Mouse (Mus musculus): ENCODE results near the gene Sim1. TPM values are rescaled to one million over a fixed set of nuclear protein-coding genes. Genes with fewer than 3 reads are reported as not detected.

Gene Sim1
- not detected for total RNA-seq (2021)
- long read RNA-seq = 0 reads

DNA sequence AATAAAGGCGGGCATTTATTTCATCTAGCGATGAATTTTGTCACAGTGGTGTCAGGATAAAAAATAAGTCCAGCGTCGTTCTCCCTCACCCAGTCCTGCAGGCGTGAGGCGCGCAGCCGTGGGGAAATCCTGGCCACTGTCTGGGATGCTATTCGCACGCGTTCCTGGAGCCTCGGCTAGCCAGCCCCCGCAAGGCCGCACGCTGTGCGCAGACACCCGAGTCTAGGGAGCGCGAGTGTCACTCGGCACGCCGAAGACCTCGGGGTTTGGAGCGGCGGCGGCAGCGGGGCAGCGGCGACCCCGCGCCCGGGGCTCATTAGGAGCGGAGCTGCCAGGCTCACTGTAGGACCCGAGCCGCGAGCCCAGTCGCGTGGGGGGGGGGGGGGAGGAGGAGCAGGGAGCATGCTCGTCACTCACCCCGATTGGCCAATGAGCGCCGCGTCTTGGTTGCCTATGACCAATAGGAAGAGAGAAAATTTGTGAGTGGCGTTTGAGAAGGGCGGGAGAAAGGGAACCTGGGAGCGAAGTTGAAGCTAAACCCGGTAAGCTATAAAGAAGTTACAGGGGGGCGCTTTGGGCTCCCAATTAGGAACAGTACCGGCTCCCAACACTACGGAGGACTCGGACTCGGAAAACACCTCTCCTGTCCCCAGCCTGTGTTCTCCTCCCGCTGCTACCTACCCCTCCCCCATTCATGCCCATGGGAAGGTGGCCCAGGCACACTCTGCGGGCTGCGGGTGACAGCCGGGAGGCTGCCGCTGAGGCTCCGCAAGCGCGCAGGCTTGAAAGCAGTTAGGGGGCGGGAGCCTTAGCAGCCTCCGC is at the start of gene Sim1:
TSS of gene Sim1 (plus strand) at position 585 of the 822 bp plus-strand sequence.
- DNase-seq (ENCODE audit: low spot score in 2 of 2) = peak; percentile 69 to 76

- no peak for DNase-seq (ENCODE audit: low spot score in 2 of 2)
These were observed 26.4 kb upstream of the Sim1 start for GRCm38 (mm10) chr10:50868202-50868601.

DNA sequence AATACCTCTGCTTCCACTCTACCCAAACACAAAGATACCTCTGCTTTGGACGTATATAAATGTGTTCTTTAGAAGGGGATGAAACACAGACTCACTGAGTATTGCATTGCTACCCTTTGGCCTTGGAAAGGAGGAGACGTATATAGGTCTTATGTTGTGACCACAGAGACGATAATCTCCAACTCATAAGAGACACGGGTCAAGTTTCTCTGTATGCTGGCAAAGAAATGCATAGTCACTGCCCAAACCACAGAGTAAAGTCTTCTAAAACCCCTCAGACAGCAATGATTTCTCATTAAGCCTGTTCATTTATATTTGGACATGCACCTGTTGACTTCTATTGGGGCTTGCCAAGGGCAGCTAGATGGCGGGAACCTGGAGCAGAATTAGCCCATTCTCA is 17.6 kb upstream of the Sim1 start:
- no peak for DNase-seq (ENCODE audit: low spot score in 2 of 2)

DNA sequence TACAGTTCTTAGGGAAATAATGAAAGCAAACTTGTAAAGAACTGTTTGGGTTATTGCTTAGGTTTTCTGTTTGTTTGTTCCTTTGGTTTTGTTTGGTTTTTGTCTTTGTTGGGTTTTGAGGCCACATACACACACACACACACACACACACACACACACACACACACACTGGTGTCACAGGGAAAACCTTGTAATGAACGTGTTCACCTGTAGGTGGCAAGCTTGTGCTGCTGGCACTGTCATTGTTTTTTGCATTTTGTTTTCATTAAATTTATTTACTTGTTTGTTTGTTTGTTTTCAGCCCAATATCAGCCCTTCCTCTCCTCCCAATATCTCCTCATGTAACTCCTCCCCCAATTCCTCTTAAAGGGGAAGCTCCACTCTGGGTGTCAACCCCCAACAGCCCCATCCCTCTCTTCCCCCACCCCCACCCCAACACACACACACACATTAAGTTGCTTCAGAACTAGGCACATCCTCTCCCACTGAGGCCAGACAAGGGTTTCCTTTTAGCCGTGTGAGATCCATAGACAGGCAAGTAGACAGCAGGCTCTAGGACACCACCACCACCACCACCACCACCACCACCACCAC is 13.0 kb upstream of the Sim1 start:
- DNase-seq (ENCODE audit: low spot score in 2 of 2) = no peak

- DNase-seq (ENCODE audit: low spot score in 2 of 2) = no peak
These were observed 12.2 kb upstream of the Sim1 start for GRCm38 (mm10) chr10:50882366-50882765.

DNA sequence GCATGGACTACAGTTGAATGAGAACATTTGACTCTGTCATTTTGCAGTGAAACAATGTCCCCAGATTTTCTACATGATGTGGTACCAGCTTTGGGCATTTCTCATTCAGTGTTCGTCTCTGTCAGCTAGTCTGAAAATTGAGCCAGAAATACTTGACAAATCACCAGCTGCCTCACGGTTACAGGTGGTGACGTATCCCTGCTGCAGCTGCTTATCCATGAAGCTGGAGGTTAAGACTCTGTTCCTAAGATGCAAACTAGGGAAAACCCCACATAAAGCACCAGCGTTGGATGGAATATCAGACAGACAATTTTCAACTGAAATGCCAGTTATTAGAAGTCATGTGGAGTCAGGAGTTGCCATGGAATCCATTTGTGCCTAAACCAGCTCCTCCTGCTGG is 8.2 kb upstream of the Sim1 start:
- no peak for DNase-seq (ENCODE audit: low spot score in 2 of 2)

DNA sequence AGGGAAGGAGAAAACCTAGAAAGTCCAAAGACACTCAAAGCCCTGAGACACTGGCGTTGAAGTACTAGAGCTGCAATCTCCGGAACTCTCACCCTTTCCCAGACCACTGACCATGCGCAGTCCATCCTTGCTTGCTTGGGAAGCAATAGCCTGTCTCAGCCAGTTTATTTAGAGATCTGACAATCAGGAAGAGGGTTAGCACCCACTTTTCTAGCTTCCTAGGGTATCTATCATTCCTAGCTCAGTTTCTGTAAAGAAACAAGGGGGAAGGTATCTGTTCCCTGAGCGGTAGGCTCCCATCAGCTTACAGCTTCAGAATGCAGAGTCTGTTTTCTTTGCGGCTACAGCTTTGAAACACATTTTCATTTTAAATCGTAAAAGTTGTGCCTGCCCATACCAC is 3.9 kb upstream of the Sim1 start:
- DNase-seq (ENCODE audit: low spot score in 2 of 2) = no peak

- DNase-seq (ENCODE audit: low spot score in 2 of 2) = no peak
These were observed 2.5 kb upstream of the Sim1 start for GRCm38 (mm10) chr10:50891876-50892711.

GRCm38 (mm10) chr10:50892751-50893320 is 1.7 kb upstream of the Sim1 start:
- DNase-seq (ENCODE audit: low spot score in 2 of 2) = no peak

DNA sequence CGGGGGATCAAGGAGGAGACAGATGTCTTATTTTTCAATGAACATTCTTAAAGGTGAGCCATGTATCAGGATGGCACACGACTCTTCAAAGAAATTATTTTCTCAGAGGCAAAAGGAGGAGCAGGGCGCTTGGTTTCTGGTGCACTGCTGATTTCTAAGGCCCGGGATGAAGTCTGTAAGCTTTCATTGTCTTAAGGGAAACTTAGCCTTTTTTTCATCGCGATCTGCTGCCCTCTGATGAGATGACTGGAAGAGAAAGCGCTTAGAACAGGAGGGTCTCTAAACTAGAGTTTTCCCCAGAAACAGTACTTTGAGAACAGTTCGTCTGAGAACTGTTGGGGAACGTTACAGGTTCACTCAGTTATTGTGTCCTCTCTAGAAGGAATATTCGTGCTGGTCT is 1.0 kb upstream of the Sim1 start:
- DNase-seq (ENCODE audit: low spot score in 2 of 2) = no peak

- no peak for DNase-seq (ENCODE audit: low spot score in 2 of 2)
These were observed 687 bp downstream of the Sim1 start for GRCm38 (mm10) chr10:50895091-50895790.

- no peak for DNase-seq (ENCODE audit: low spot score in 2 of 2)
These were observed 1.6 kb downstream of the Sim1 start for GRCm38 (mm10) chr10:50895881-50896766.

DNA sequence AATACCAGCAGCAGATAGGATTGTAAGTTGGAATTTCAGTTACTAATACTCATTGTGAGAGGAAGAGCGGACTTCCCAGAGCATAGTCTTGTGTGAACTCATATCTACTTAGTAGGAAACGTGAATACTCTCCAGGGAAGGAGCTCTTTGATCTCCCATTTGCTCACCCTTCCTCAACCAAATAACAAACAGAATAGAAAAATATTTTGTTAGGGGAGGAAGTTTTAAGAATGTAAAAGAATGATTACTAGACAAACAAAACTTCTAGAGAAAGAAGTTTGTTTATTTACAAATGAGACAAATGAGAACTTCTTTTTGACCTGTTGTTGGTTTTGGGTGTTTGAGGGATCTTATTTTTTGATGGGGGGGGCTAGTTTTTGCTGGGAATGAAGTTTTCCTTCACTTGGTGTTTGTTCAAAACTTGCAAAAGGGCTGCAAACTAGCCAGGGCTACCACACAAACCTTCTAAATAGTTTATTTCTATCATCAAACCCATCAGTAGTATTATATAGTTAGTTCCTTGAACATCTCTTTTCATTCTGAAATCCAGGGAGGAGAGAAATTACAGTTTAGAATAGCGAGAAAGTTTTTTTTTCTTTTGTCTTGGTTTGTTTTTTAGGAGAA is 2.3 kb downstream of the Sim1 start:
- no peak for DNase-seq (ENCODE audit: low spot score in 2 of 2)

DNA sequence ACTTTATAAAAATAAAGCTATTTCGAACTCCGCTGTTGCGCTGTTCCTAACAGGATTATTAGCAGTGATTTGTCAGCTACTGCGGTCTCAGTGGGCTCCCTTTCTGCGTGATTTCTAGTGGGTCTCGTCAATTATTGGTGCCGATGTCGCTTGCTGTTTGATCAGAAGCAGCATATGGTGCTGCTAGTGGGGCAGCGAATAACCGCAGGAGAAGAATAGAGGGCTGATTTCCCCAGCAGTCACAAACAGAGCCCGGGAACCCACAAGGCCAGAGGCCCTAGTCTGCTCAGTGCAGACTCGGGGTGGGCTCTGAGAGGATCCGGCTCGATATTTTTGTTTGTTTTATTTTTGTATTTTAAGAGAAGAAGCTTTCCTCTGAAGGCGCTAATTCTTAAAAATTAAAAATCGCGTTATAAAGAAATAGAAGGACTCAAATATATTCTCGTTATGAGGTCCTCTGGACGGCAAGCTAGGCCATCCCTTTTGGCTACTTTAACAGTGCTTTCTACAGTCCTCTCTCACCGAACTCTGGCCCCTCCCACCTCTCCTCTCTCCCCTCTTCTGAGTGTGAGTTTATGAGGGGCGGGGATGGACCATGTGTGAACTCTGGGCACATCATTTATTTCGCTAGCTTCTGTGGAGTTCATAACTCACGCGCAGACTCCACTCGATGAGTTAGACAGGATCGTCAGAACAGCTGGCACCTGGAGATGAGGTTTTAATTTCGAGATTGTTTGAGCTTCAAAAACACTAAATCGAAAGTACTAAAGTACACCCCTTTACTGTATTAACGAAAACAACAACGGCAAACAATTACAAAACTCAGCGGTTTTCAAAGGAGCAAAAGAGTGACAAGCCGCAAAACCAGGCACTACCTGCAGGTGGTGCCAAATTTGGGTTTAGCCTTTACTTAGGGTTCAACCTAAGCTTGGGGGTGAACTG is 3.2 kb downstream of the Sim1 start:
- no peak for DNase-seq (ENCODE audit: low spot score in 2 of 2)

DNA sequence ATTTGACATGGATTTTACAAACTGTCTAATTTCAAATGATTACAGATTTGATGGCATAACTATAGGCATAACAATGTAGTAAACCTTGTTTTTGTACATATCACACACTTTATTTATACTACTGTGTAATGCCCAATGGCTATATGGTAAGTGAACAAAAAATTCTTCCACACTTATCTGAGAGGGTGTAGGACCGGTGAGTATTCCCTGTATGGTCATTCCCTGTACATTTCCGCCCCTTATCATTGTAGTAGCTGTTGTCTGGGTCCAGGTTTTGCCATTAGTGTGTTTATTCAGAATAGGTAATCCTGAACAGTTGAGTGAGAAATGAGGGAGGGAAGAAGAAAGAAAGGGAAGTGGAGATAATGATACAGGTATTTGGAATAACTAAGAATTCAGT is 4.1 kb downstream of the Sim1 start:
- no peak for DNase-seq (ENCODE audit: low spot score in 2 of 2)

- DNase-seq (ENCODE audit: low spot score in 2 of 2) = no peak
These were observed 5.5 kb downstream of the Sim1 start for GRCm38 (mm10) chr10:50899846-50900745.

Data from layer of hippocampus, postnatal 10 days (tissue).